Mouse (Mus musculus) ES-Bruce4 (cell line): ENCODE data around the gene Tulp2.

Experiments used
- CTCF ChIP-seq: IDR thresholded peaks from one replicate; pipeline ENCODE4 v1.8.1; 2011; ENCODE audit warnings: low read depth, low read length
- POLR2A ChIP-seq: IDR thresholded peaks from one replicate; pipeline ENCODE4 v1.8.1; 2011; ENCODE audit warnings: low read length; ENCODE audit not compliant: insufficient read depth

GRCm38 (mm10) chr7:45540213-45540612, 58.5 kb downstream of the Tulp2 start:
- no peak for TF ChIP-seq CTCF
- TF ChIP-seq POLR2A = no peak
